Mouse (Mus musculus) midbrain, embryonic 16.5 days (tissue): ENCODE data around the gene Mrps18b. TPM values are rescaled to one million over a fixed set of nuclear protein-coding genes. Genes with fewer than 3 reads are reported as not detected.

ENCODE experiments used
- ATAC-seq: fragments of 200-750 bp; cut with Nextera tagmentation; 2 replicates; pipeline ENCODE4 v1.8.0; 2017; ENCODE audit warnings: moderate TSS enrichment
- H3K27ac ChIP-seq: fragments of 300-500 bp; sonication (generic); 2 replicates; pipeline ENCODE4 v1.5.1; 2014; ENCODE audit warnings: mild to moderate bottlenecking, low read length, mixed read lengths
- H3K27me3 ChIP-seq: fragments of 300-500 bp; sonication (generic); 2 replicates; pipeline ENCODE4 v1.6.1; 2014; ENCODE audit warnings: low read depth, low read length, mixed read lengths; ENCODE audit not compliant: control insufficient read depth, insufficient read depth
- H3K36me3 ChIP-seq: fragments of 300-500 bp; sonication (generic); 2 replicates; pipeline ENCODE4 v1.6.1; 2014; ENCODE audit warnings: mild to moderate bottlenecking, low read length, moderate library complexity, mixed read lengths; ENCODE audit not compliant: control insufficient read depth, insufficient read depth
- H3K4me1 ChIP-seq: fragments of 300-500 bp; sonication (generic); 2 replicates; pipeline ENCODE4 v1.6.1; 2014; ENCODE audit warnings: mild to moderate bottlenecking, low read length, mixed read lengths; ENCODE audit not compliant: control insufficient read depth, insufficient read depth
- H3K4me2 ChIP-seq: fragments of 300-500 bp; sonication (generic); 2 replicates; pipeline ENCODE4 v1.6.1; 2014; ENCODE audit warnings: mild to moderate bottlenecking, low read length, mixed read lengths
- H3K4me3 ChIP-seq: fragments of 300-500 bp; sonication (generic); 2 replicates; pipeline ENCODE4 v1.5.1; 2014; ENCODE audit warnings: low read depth, mild to moderate bottlenecking, low read length, moderate library complexity, mixed read lengths
- H3K9ac ChIP-seq: fragments of 300-500 bp; sonication (generic); 2 replicates; pipeline ENCODE4 v1.6.1; 2014; ENCODE audit warnings: low read depth, low read length, mixed read lengths
- H3K9me3 ChIP-seq: fragments of 300-500 bp; sonication (generic); replicated peaks from 2 replicates; pipeline ENCODE4 v1.6.1; 2014; ENCODE audit warnings: mild to moderate bottlenecking, low read length, mixed read lengths; ENCODE audit not compliant: control insufficient read depth, poor library complexity, severe bottlenecking
- WGBS: fragments of 180-500 bp; shearing (Covaris S2); extraction: QIAGEN DNeasy Blood & Tissue Kit; methylation state at CpG from one replicate; pipeline ENCODE4 v1.1.7; 2014; 5-methylcytosine and 5-hydroxymethylcytosine counted together
- polyA plus RNA-seq: library from polyadenylated mRNA; unstranded; fragments of >200 nt; fragmentation: Nextera tagmentation; extraction: Ambion mirVana; gene quantifications from 2 replicates; pipeline ENCODE4 v1.2.1, GENCODE M21; 2015

Mrps18b gene
- polyA plus RNA-seq, 1 experiment from 2014 or later: 54.4 TPM

- Histone ChIP-seq H3K4me1 (peaks cover 19% of the 10 kb centered on the region), H3K9ac (peak within 1 kb of the TSS; percentile 91), H3K27ac (peak within 1 kb of the TSS; percentile 80), H3K4me3 (peak within 1 kb of the TSS; percentile 66), H3K9me3 (no peaks in the 10 kb centered on the region), H3K27me3 (no peaks in the 10 kb centered on the region), H3K4me2 (peak within 1 kb of the TSS; percentile 95), H3K36me3 (peaks cover 21% of the 10 kb centered on the region)
- 2% methylated on average over 22 of the region's 25 CpGs for WGBS
- peak; percentile 90 for ATAC-seq
These were observed 6.2 kb downstream of the Mrps18b start, which contains the start of gene Atat1 for GRCm38 (mm10) chr17:35909919-35910369. Gene Atat1, minus strand, starts transcription at chr17:35910075.

GRCm38 (mm10) chr17:35909186-35909918, 6.8 kb downstream of the Mrps18b start:
- WGBS: 27% methylated on average over 20 of the region's 20 CpGs
- H3K36me3 ChIP-seq: peaks cover 23% of the 10 kb centered on the region
- H3K4me2 ChIP-seq: peak overlapping the region; percentile 95
- H3K27ac ChIP-seq: peak overlapping the region; percentile 80
- peak overlapping the region; percentile 91 for H3K9ac ChIP-seq
- H3K9me3 ChIP-seq: no peaks in the 10 kb centered on the region
- ATAC-seq: peak; percentile 49
- no peaks in the 10 kb centered on the region for H3K27me3 ChIP-seq
- H3K4me1 ChIP-seq: peaks cover 19% of the 10 kb centered on the region
- H3K4me3 ChIP-seq: peak overlapping the region; percentile 66

DNA sequence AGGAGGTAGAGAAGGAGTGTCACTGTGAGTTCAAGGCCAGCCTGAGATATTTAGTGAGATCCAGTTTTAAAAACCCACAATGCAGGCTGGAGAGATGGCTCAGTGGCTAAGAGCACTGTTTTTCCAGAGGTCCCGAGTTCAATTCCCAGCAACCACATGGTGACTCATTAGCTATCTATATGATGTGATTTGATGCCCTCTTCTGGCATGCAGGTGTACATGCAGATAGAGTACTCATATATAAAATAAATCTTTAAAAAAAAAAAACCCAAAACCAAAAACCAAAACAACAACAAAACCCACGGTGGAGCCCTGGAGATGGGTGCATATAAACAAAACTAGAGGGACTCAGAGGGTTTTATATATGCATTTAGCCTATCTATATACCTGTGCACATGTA, 8.6 kb downstream of the Mrps18b start:
- no peak for ATAC-seq
- Histone ChIP-seq H3K27ac (no peak overlapping the region), H3K4me2 (peak overlapping the region; percentile 95; the same call in 1 of the 2 replicates), H3K27me3 (no peaks in the 10 kb centered on the region), H3K4me3 (no peak overlapping the region), H3K9ac (no peak overlapping the region), H3K4me1 (peaks cover 19% of the 10 kb centered on the region), H3K36me3 (peaks cover 31% of the 10 kb centered on the region), H3K9me3 (no peaks in the 10 kb centered on the region)
- WGBS: 72% methylated on average over 2 of the region's 2 CpGs

DNA sequence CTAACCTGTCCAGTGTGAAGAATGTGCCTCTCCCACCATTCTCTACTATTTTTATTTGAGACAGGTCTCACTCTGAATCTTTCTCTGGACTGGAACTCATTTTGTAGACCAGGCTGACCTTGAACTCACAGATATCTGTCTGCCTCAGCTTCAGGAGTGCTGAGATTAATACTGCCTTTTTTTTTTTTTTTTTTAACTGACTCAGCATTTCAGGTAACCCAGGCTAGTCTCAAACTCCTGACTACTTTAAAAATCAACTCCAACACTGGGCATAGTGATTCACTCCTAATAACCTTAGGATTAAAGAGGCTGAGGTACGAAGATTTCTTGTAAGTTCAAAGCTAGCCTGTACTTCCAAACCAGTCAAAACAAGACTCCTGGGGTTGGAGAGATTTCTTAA, 10.6 kb downstream of the Mrps18b start:
- no peak overlapping the region for H3K4me3 ChIP-seq
- peaks cover 42% of the 10 kb centered on the region for H3K36me3 ChIP-seq

GRCm38 (mm10) chr17:35903992-35904355, 12.2 kb downstream of the Mrps18b start:
- H3K4me3 ChIP-seq: no peak overlapping the region
- H3K27ac ChIP-seq: no peak overlapping the region
- H3K27me3 ChIP-seq: no peaks in the 10 kb centered on the region
- H3K4me1 ChIP-seq: peaks cover 12% of the 10 kb centered on the region
- no peak overlapping the region for H3K9ac ChIP-seq
- H3K9me3 ChIP-seq: no peaks in the 10 kb centered on the region
- no peak overlapping the region for H3K4me2 ChIP-seq
- H3K36me3 ChIP-seq: peaks cover 51% of the 10 kb centered on the region
- ATAC-seq: no peak
- 96% methylated on average over 4 of the region's 4 CpGs for WGBS

More for the DNA sequence above, 10.6 kb downstream of the Mrps18b start:
- Histone ChIP-seq H3K4me1 (peaks cover 19% of the 10 kb centered on the region), H3K27me3 (no peaks in the 10 kb centered on the region), H3K9ac (no peak overlapping the region), H3K27ac (no peak overlapping the region), H3K9me3 (no peaks in the 10 kb centered on the region), H3K4me2 (no peak overlapping the region)
- WGBS: 95% methylated on average over 1 of the region's 1 CpGs
- ATAC-seq: no peak

- 93% methylated on average over 9 of the region's 9 CpGs for WGBS
These were observed 12.7 kb downstream of the Mrps18b start for GRCm38 (mm10) chr17:35903343-35903991.

DNA sequence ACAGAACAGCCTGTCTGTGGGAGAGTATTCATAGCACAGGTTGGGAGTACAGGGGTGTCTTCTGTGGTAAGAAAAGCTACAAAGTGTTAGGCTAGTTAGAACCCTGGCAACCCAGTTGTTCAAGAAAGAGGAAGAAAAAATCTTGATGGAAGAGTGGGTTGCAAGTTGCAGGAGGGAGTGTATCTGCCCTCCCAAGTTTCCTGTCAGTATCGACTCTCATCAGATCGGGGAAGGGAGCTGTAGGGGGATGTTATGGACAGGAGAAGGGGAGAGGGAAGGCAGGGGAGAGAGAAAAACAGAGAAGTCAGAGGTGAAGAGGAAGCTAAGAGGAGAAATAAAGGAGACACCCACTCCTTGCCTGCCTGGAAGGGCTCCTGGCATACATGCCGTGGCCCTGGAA, 15.6 kb downstream of the Mrps18b start:
- H3K9me3 ChIP-seq: no peaks in the 10 kb centered on the region
- no peak overlapping the region for H3K4me2 ChIP-seq
- H3K4me3 ChIP-seq: no peak overlapping the region
- peaks cover 15% of the 10 kb centered on the region for H3K4me1 ChIP-seq
- no peak overlapping the region for H3K9ac ChIP-seq
- WGBS: 89% methylated on average over 3 of the region's 3 CpGs
- no peak overlapping the region for H3K27ac ChIP-seq
- no peak for ATAC-seq
- peaks cover 39% of the 10 kb centered on the region for H3K36me3 ChIP-seq
- no peaks in the 10 kb centered on the region for H3K27me3 ChIP-seq

More at GRCm38 (mm10) chr17:35903343-35903991, 12.7 kb downstream of the Mrps18b start:
- H3K4me2 ChIP-seq: no peak overlapping the region
- peaks cover 7% of the 10 kb centered on the region for H3K4me1 ChIP-seq
- H3K9ac ChIP-seq: no peak overlapping the region
- no peak for ATAC-seq
- no peak overlapping the region for H3K4me3 ChIP-seq
- H3K36me3 ChIP-seq: peaks cover 50% of the 10 kb centered on the region
- H3K27ac ChIP-seq: no peak overlapping the region
- H3K27me3 ChIP-seq: no peaks in the 10 kb centered on the region
- no peaks in the 10 kb centered on the region for H3K9me3 ChIP-seq

DNA sequence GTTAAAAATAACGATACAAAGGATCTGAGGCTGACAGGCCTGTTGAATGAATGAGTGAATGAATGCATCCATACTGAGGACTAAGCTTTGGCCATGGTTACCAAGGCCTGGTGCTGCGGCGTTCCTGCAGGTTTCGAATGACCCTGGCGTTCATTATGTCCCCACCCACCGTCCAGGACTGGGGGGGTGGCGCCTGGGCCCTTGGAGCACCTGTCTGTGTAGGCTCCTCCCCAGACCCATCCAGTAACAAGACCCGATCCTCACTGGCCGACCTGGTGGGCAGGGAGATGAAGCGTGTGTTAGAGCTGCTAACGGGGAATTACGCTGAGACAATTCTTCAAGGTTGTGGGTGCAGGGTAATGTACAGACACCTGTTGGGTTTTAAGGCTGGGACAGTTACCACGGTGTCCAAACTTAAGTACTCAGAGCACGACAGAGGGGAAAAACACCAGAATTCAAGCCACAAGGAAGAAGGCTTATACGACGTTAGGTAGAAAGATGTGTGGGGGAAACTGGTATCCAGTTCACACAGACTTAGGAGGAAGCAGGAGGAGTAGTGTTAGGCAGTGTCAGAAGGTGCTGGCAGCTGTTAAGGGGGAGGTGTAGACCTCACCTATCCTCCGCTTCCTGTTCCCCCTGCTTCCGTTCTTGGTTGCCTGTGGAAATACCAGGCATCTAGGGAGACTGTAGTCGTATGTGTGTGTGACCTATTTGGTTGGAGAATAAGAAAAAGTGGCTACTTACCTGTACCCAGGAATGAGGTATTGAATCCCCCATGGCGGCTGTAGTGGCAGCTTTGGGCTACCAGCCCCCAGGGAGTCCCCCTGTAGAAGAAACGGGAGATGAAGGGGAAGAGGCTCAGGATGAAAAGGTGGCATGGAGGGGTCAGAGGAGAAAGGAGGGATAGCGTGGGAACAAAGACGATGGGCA, 18.3 kb downstream of the Mrps18b start:
- Histone ChIP-seq H3K27ac (peak overlapping the region; percentile 98), H3K4me3 (peak overlapping the region; percentile 62), H3K27me3 (no peaks in the 10 kb centered on the region), H3K9ac (peak overlapping the region; percentile 81), H3K4me1 (peaks cover 16% of the 10 kb centered on the region), H3K36me3 (peaks cover 25% of the 10 kb centered on the region; the same call in 1 of the 2 replicates), H3K4me2 (peak overlapping the region; percentile 87), H3K9me3 (no peaks in the 10 kb centered on the region)
- peak; percentile 52 for ATAC-seq
- 45% methylated on average over 23 of the region's 23 CpGs for WGBS
